Mouse (Mus musculus): ENCODE results near the gene Fosl2.

The Fosl2 gene

DNA sequence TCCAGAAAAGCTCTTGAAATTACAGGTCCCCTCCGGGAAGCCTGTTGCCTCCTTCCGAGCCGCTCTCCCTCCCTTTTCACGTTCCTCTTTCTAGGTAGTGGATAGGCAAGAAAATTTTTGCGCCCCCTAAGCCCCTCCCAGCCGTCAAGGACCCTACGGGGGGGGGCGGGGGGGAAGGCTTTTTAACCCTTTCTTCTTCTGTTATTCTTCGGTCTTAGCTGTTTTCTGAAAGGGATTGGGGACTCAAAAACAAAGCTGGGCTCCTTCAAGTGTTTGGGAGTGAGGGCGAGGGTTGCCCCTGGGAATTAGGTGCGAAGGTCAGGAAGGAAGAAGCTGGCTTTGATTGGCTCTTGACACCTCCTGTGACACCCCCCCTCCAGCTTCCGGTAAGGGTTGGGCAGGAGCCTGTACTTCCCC is 1.5 kb downstream of the Fosl2 start:
- Histone ChIP-seq H3K36me3 (ENCODE audit: insufficient read depth, low read length) (no peaks in the 10 kb centered on the region), H3K9me3 (ENCODE audit: low read length) (no peaks in the 10 kb centered on the region), H3K27me3 (ENCODE audit: insufficient read depth, low read length) (peaks cover 68% of the 10 kb centered on the region), H3K4me1 (replicated peaks; ENCODE audit: low read depth, low read length) (peaks cover 31% of the 10 kb centered on the region), H3K4me3 (replicated peaks; ENCODE audit: low read length) (peak overlapping the region; percentile 91)
- TF ChIP-seq POU5F1 (IDR thresholded peaks at IDR 0.05; ENCODE audit: borderline replicate concordance, low read length), result no peak
- TF ChIP-seq CTCF (conservative IDR thresholded peaks at IDR 0.05; ENCODE audit: low read length), result no peak
- no peak for TF ChIP-seq NANOG (IDR thresholded peaks at IDR 0.05; ENCODE audit: borderline replicate concordance, low read length)

DNA sequence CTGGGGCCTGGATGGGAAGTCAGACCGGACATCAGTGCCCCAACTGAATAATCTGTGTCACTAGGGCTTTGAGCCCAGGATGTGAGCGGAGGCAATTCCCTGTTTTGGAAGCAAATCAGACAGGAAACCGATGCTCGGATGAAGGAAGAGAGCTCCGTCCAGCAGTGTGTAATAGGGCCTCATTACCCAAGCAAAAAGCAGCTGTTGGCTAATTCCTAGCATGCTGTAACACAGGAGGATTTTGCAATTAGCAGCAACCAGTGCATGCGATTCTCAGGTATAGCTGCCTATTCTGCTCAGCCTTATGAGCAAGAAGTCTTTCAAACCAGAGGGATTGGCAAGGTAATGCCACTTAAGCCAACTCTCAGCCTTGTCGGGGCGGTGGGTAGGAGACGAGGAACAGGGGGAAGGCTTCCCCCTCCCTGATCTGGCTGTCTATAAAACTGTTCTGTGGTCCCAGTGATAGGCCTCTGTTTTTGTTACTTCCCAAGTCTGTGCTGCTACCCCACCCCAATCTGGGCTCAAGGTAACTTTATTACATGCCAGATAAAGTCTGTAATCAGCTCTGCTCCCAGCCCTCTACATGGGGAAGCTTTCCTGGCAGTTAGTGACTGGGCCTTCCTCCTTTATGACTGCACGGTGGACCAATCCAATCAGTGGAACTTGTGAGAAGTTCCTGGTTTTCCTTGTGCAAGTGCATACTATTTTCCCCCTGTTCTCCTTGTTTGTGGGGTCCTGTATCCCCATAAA is 3.0 kb downstream of the Fosl2 start:
- Histone ChIP-seq H3K9me3 (ENCODE audit: low read length) (no peaks in the 10 kb centered on the region), H3K4me3 (replicated peaks; ENCODE audit: low read length) (no peak overlapping the region), H3K4me1 (replicated peaks; ENCODE audit: low read depth, low read length) (peaks cover 24% of the 10 kb centered on the region), H3K27me3 (ENCODE audit: insufficient read depth, low read length) (peaks cover 65% of the 10 kb centered on the region), H3K36me3 (ENCODE audit: insufficient read depth, low read length) (no peaks in the 10 kb centered on the region)
- TF ChIP-seq NANOG (IDR thresholded peaks at IDR 0.05; ENCODE audit: borderline replicate concordance, low read length) (no peak), CTCF (conservative IDR thresholded peaks at IDR 0.05; ENCODE audit: low read length) (no peak), POU5F1 (IDR thresholded peaks at IDR 0.05; ENCODE audit: borderline replicate concordance, low read length) (no peak)

DNA sequence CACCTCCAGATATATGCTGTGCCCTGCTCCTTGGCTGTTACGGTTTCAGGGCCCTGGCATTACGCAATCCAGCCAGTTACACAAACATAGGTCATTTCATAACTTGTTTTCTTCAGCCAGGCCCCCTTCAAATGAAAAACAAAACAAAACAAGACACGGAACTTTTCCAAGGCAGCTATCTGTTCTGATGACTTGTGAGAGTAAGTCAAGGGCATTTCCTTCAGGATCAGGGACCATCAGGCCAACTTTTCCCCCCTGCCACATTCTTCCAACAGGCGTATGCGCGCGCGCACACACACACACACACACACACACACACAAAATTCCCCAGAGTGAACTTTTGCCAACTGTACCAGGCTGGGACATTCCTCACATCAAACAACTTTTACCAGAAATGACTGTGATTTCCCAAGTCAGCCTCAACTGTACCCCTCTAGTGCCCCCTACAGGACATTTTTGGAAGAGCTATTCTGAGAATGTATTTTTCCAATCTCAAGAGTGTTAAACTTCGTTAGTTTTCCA is 4.0 kb downstream of the Fosl2 start:
- Histone ChIP-seq H3K4me3 (replicated peaks; ENCODE audit: low read length) (no peak overlapping the region), H3K4me1 (replicated peaks; ENCODE audit: low read depth, low read length) (peaks cover 15% of the 10 kb centered on the region), H3K27me3 (ENCODE audit: insufficient read depth, low read length) (peaks cover 56% of the 10 kb centered on the region), H3K9me3 (ENCODE audit: low read length) (no peaks in the 10 kb centered on the region), H3K36me3 (ENCODE audit: insufficient read depth, low read length) (no peaks in the 10 kb centered on the region)
- no peak for TF ChIP-seq NANOG (IDR thresholded peaks at IDR 0.05; ENCODE audit: borderline replicate concordance, low read length)
- peak; percentile 79 for TF ChIP-seq CTCF (conservative IDR thresholded peaks at IDR 0.05; ENCODE audit: low read length)
- no peak for TF ChIP-seq POU5F1 (IDR thresholded peaks at IDR 0.05; ENCODE audit: borderline replicate concordance, low read length)

DNA sequence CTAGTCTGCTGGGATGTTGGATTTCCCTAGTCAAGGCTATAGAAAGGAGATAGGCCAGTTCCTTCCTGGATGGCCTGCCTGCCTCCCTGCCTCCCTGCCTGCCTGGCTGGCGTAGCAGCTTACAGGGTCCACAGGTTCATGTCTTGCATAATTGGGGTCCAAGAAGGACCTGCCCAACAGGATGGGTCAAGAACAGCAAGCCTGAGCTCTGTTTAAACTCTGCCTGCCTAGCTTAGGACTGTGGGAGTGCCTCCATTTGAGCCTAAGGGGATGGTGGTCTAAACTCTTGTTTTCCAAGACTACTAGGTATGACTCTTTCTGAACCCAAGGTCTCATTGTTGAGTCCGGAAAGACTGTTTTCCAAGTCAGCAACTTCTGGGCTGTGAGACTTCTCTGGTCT is 6.3 kb downstream of the Fosl2 start:
- peaks cover 15% of the 10 kb centered on the region for H3K4me1 ChIP-seq (replicated peaks; ENCODE audit: low read depth, low read length)
- no peak for TF ChIP-seq CTCF (conservative IDR thresholded peaks at IDR 0.05; ENCODE audit: low read length)
- H3K9me3 ChIP-seq (ENCODE audit: low read length), result no peaks in the 10 kb centered on the region
- H3K27me3 ChIP-seq (ENCODE audit: insufficient read depth, low read length), result peaks cover 54% of the 10 kb centered on the region
- H3K4me3 ChIP-seq (replicated peaks; ENCODE audit: low read length), result no peak overlapping the region
- no peaks in the 10 kb centered on the region for H3K36me3 ChIP-seq (ENCODE audit: insufficient read depth, low read length)

DNA sequence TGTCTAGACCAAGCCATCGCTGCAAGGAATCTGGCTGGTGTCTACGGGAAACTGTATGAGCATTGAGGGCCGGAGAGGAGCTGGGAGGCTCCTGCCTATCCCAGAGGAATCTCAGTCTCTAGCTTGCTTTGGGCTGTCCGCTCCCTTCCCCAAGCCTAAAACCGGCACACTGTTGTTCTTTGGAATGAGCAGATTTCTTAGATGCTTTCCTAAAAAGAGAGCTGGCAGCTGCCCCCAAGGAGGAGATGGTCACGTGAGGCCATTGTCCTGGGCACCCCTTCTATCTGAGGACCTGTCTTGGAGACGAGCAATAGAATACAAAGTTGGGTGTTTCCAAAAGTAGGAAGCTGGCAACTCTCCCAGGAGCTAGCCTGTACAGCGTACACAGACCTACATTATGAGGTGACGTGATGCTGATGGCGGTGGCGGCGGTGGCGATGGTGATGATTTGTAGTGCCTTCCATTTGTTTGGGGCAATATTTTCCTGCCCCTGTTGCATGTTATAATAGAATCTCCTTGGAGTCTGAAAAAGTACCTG is 7.9 kb downstream of the Fosl2 start:
- no peaks in the 10 kb centered on the region for H3K9me3 ChIP-seq (ENCODE audit: low read length)
- H3K27me3 ChIP-seq (ENCODE audit: insufficient read depth, low read length), result peaks cover 42% of the 10 kb centered on the region
- H3K4me1 ChIP-seq (replicated peaks; ENCODE audit: low read depth, low read length), result peaks cover 4% of the 10 kb centered on the region; the same call in 1 of the 2 replicates
- H3K4me3 ChIP-seq (replicated peaks; ENCODE audit: low read length), result no peak overlapping the region
- TF ChIP-seq CTCF (conservative IDR thresholded peaks at IDR 0.05; ENCODE audit: low read length) (no peak), POU5F1 (IDR thresholded peaks at IDR 0.05; ENCODE audit: borderline replicate concordance, low read length) (no peak), NANOG (IDR thresholded peaks at IDR 0.05; ENCODE audit: borderline replicate concordance, low read length) (no peak)
- no peaks in the 10 kb centered on the region; the same call in 1 of the 2 replicates for H3K36me3 ChIP-seq (ENCODE audit: insufficient read depth, low read length)

DNA sequence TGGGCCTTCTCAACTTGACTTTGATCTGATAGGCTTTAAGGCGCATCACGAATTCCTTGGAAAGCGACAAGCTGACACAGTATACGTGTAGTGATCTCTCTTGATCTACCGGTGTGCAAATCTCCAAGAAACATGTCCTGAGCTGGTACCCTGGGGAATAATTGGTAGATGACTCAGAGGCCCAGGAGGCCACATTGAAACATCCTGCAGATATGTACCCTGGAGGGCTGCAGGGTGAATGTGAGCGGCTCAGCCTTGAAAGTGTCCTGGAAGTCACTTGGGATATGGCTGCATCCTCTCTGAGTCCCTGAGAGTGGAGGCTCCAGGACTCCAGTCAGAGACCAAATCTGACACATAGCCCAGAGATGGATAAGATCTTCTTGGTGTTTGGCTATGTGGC is 10.7 kb downstream of the Fosl2 start:
- Histone ChIP-seq H3K4me1 (replicated peaks; ENCODE audit: low read depth, low read length) (peaks cover 4% of the 10 kb centered on the region; the same call in 1 of the 2 replicates), H3K36me3 (ENCODE audit: insufficient read depth, low read length) (no peaks in the 10 kb centered on the region; the same call in 1 of the 2 replicates), H3K9me3 (ENCODE audit: low read length) (no peaks in the 10 kb centered on the region), H3K27me3 (ENCODE audit: insufficient read depth, low read length) (peaks cover 56% of the 10 kb centered on the region), H3K4me3 (replicated peaks; ENCODE audit: low read length) (no peak overlapping the region)
- TF ChIP-seq NANOG (IDR thresholded peaks at IDR 0.05; ENCODE audit: borderline replicate concordance, low read length) (no peak), POU5F1 (IDR thresholded peaks at IDR 0.05; ENCODE audit: borderline replicate concordance, low read length) (no peak), CTCF (conservative IDR thresholded peaks at IDR 0.05; ENCODE audit: low read length) (no peak)

DNA sequence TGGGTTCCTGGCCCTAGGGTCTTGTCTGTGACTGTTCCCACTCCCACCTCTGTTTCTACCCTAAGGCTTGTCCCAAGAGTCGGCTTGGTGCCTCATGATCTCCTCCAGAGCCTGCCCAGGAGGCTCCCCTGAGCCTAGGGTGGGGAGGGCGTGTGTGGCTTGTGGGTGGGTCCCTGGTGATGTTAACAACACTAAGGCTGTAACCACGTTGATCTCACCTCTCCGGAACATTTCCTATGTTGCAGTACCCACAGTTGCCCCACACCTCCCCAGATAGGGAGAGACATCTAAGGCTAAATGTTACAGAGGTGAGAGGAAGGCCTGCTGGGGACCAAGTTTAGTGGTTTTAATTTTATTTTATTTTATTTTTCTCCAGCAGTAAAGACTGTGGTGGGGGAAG is 13.0 kb downstream of the Fosl2 start:
- no peaks in the 10 kb centered on the region for H3K9me3 ChIP-seq (ENCODE audit: low read length)
- peaks cover 8% of the 10 kb centered on the region for H3K4me1 ChIP-seq (replicated peaks; ENCODE audit: low read depth, low read length)
- H3K27me3 ChIP-seq (ENCODE audit: insufficient read depth, low read length), result peaks cover 53% of the 10 kb centered on the region
- no peaks in the 10 kb centered on the region; the same call in 1 of the 2 replicates for H3K36me3 ChIP-seq (ENCODE audit: insufficient read depth, low read length)
- TF ChIP-seq NANOG (IDR thresholded peaks at IDR 0.05; ENCODE audit: borderline replicate concordance, low read length) (no peak), CTCF (conservative IDR thresholded peaks at IDR 0.05; ENCODE audit: low read length) (no peak), POU5F1 (IDR thresholded peaks at IDR 0.05; ENCODE audit: borderline replicate concordance, low read length) (no peak)
- H3K4me3 ChIP-seq (replicated peaks; ENCODE audit: low read length), result no peak overlapping the region

DNA sequence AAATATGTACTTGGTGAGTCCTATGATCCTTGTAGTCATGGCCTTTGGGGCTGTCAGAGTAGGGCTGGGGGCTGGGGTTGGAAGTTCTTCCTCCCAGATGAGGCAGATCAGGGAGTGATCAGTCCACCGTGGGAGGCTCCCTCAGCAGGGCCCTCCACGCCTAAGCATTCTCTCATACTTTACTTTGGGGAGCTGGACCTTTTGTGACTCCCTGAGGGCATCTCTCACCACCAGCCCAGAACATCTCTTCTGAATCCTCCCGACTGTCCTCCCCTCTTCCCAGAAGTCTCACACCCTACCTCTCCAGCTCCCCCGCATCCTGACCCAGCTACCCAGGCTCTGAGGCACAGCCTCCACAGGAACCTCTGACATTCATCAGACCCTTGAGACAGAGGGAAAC is 15.6 kb downstream of the Fosl2 start:
- H3K27me3 ChIP-seq (ENCODE audit: insufficient read depth, low read length), result peaks cover 66% of the 10 kb centered on the region
- TF ChIP-seq CTCF (conservative IDR thresholded peaks at IDR 0.05; ENCODE audit: low read length), result no peak
- no peak for TF ChIP-seq NANOG (IDR thresholded peaks at IDR 0.05; ENCODE audit: borderline replicate concordance, low read length)
- TF ChIP-seq POU5F1 (IDR thresholded peaks at IDR 0.05; ENCODE audit: borderline replicate concordance, low read length), result no peak

More for the DNA sequence above, 15.6 kb downstream of the Fosl2 start:
- no peaks in the 10 kb centered on the region; the same call in 1 of the 2 replicates for H3K36me3 ChIP-seq (ENCODE audit: insufficient read depth, low read length)
- H3K4me1 ChIP-seq (replicated peaks; ENCODE audit: low read depth, low read length), result peaks cover 11% of the 10 kb centered on the region
- no peak overlapping the region for H3K4me3 ChIP-seq (replicated peaks; ENCODE audit: low read length)
- no peaks in the 10 kb centered on the region for H3K9me3 ChIP-seq (ENCODE audit: low read length)

Measured in E14TG2a.4 (cell line).